In genomic region chr13:63032304-63032830, GRCm38 (mm10) we compare ENCODE assay signal across 14 mouse cellular contexts.
DNase-seq lines count a peak whose midpoint lies in the region; ATAC-seq and TF ChIP-seq lines count a peak whose summit lies in the region.
"Had no signal": no experiment of that assay in that cellular context is flagged by ENCODE, and none has a peak within 500 bp of the region (broad histone marks: within the 10 kb centered on the region; RNA-seq: fewer than 3 reads in every experiment).

No protein-coding gene starts in this region.

- no peak for ATAC-seq in forebrain, embryonic 13.5 days
- ATAC-seq in heart, embryonic 14.5 days (ENCODE audit: insufficient number of reproducible peaks, insufficient read depth, low FRiP score, low read depth): peak; percentile 66
- ATAC-seq in lung, embryonic 16.5 days (ENCODE audit: low read depth): no peak
- ATAC-seq in limb, embryonic 15.5 days (ENCODE audit: insufficient number of reproducible peaks, low FRiP score, low TSS enrichment, low read depth): peak; percentile 79
- no peak for ATAC-seq in lung, postnatal 0 days
- ATAC-seq: inflammation-experienced regulatory T-cells, adult 6 months had no signal

- no peak for TF ChIP-seq EP300 in lung, postnatal 0 days (IDR thresholded peaks at IDR 0.05)

- peak overlapping the region; percentile 15; the same call in 1 of the 2 replicates for H3K27ac ChIP-seq in forebrain, embryonic 13.5 days
- H3K27ac ChIP-seq in forebrain, embryonic 10.5 days: no peak overlapping the region
- H3K27ac ChIP-seq in heart, embryonic 14.5 days (replicated peaks in 1 of 2; ENCODE audit: control insufficient read depth in 1 of 2, insufficient read depth in 1 of 2, low read depth in 2 of 2, low read length in 2 of 2): peak overlapping the region; percentile 56 to 57; a peak in 2 of 4 replicates
- 0 out of 2 replicates have a peak overlapping the region, but pooled peaks have one; percentile 12 for H3K27ac ChIP-seq in lung, embryonic 16.5 days (ENCODE audit: low read length)
- peak overlapping the region; percentile 90 for H3K27ac ChIP-seq in limb, embryonic 15.5 days
- no peak overlapping the region for H3K27ac ChIP-seq in lung, postnatal 0 days (ENCODE audit: low read length)

- H3K9ac ChIP-seq in forebrain, embryonic 13.5 days: no peak overlapping the region
- H3K9ac ChIP-seq in heart, embryonic 14.5 days (ENCODE audit: low read length): no peak overlapping the region
- H3K9ac ChIP-seq in lung, embryonic 16.5 days (ENCODE audit: low read length): no peak overlapping the region
- no peak overlapping the region for H3K9ac ChIP-seq in limb, embryonic 15.5 days
- H3K9ac ChIP-seq in lung, postnatal 0 days (replicated peaks; ENCODE audit: low read depth): no peak overlapping the region
- H3K9ac ChIP-seq: lung, embryonic 14.5 days had no signal

- DNase-seq in forebrain, embryonic 10.5 days (ENCODE audit: extremely low spot score, low spot score): no peak
- DNase-seq in heart, postnatal 36 days: no peak
- DNase-seq in lung, postnatal 36 days: no peak
- no peak for DNase-seq in lung, postnatal 0 days (ENCODE audit: low spot score)
- DNase-seq: cerebellum, adult 8-10 months; liver; right cerebral cortex, adult 18-20 months had no signal

- no peak overlapping the region for H3K4me2 ChIP-seq in forebrain, embryonic 13.5 days
- H3K4me2 ChIP-seq in heart, embryonic 14.5 days (ENCODE audit: low read length): no peak overlapping the region
- no peak overlapping the region for H3K4me2 ChIP-seq in lung, embryonic 16.5 days (ENCODE audit: low read depth, low read length)
- H3K4me2 ChIP-seq in limb, embryonic 15.5 days: no peak overlapping the region
- no peak overlapping the region for H3K4me2 ChIP-seq in lung, postnatal 0 days (replicated peaks; ENCODE audit: low read depth, low read length)
- H3K4me2 ChIP-seq: lung, embryonic 14.5 days had no signal

- intact Hi-C loops in heart, postnatal 36 days (cut with DNase I): no loop called here

- TF ChIP-seq CTCF in lung, postnatal 0 days (IDR thresholded peaks at IDR 0.05): no peak

- peaks cover 21% of the 10 kb centered on the region for H3K4me1 ChIP-seq in forebrain, embryonic 13.5 days
- H3K4me1 ChIP-seq in forebrain, embryonic 10.5 days: peaks cover 5% of the 10 kb centered on the region
- H3K4me1 ChIP-seq in heart, embryonic 14.5 days (ENCODE audit: control insufficient read depth in 2 of 2, insufficient read depth in 2 of 2, low read length in 2 of 2): peaks cover 8 to 12% of the 10 kb centered on the region in 2 experiments
- peaks cover 7% of the 10 kb centered on the region; the same call in 1 of the 2 replicates for H3K4me1 ChIP-seq in lung, embryonic 16.5 days (replicated peaks; ENCODE audit: control insufficient read depth, insufficient read depth, low read length)
- H3K4me1 ChIP-seq in limb, embryonic 15.5 days: peaks cover 23% of the 10 kb centered on the region
- no peaks in the 10 kb centered on the region; the same call in 1 of the 2 replicates for H3K4me1 ChIP-seq in lung, postnatal 0 days (ENCODE audit: insufficient read depth, low read depth, low read length)

- WGBS in forebrain, embryonic 13.5 days: 80% methylated on average over 5 of the region's 5 CpGs
- WGBS in forebrain, embryonic 10.5 days: 92% methylated on average over 5 of the region's 5 CpGs
- WGBS in heart, embryonic 14.5 days: 76% methylated on average over 5 of the region's 5 CpGs
- 58% methylated on average over 5 of the region's 5 CpGs for WGBS in lung, embryonic 16.5 days
- 30% methylated on average over 5 of the region's 5 CpGs for WGBS in limb, embryonic 15.5 days
- WGBS in lung, postnatal 0 days: 67% methylated on average over 5 of the region's 5 CpGs

- no peaks in the 10 kb centered on the region for H3K9me3 ChIP-seq in forebrain, embryonic 13.5 days (replicated peaks)
- no peaks in the 10 kb centered on the region for H3K9me3 ChIP-seq in forebrain, embryonic 10.5 days
- no peaks in the 10 kb centered on the region for H3K9me3 ChIP-seq in heart, embryonic 14.5 days (ENCODE audit: control insufficient read depth, low read length)
- no peaks in the 10 kb centered on the region for H3K9me3 ChIP-seq in lung, embryonic 16.5 days (ENCODE audit: control insufficient read depth, low read length)
- H3K9me3 ChIP-seq in limb, embryonic 15.5 days: no peaks in the 10 kb centered on the region
- H3K9me3 ChIP-seq in lung, postnatal 0 days (ENCODE audit: low read length): no peaks in the 10 kb centered on the region
- H3K9me3 ChIP-seq: megakaryocyte, embryonic 14.5 days had no signal

- no peaks in the 10 kb centered on the region for H3K27me3 ChIP-seq in forebrain, embryonic 13.5 days
- no peaks in the 10 kb centered on the region for H3K27me3 ChIP-seq in forebrain, embryonic 10.5 days (ENCODE audit: poor library complexity, severe bottlenecking)
- H3K27me3 ChIP-seq in heart, embryonic 14.5 days (ENCODE audit: control insufficient read depth, insufficient read depth, low read length): no peaks in the 10 kb centered on the region
- H3K27me3 ChIP-seq in lung, embryonic 16.5 days (ENCODE audit: control insufficient read depth, insufficient read depth, low read depth, low read length): no peaks in the 10 kb centered on the region
- H3K27me3 ChIP-seq in limb, embryonic 15.5 days: no peaks in the 10 kb centered on the region
- H3K27me3 ChIP-seq in lung, postnatal 0 days (replicated peaks; ENCODE audit: insufficient read depth, low read length): no peaks in the 10 kb centered on the region
- H3K27me3 ChIP-seq: megakaryocyte, embryonic 14.5 days had no signal

- H3K4me3 ChIP-seq in forebrain, embryonic 13.5 days: no peak overlapping the region
- no peak overlapping the region for H3K4me3 ChIP-seq in forebrain, embryonic 10.5 days
- H3K4me3 ChIP-seq in heart, embryonic 14.5 days (ENCODE audit: control insufficient read depth in 1 of 2, insufficient read depth in 1 of 2, low read depth in 1 of 2, low read length in 2 of 2): no peak overlapping the region
- H3K4me3 ChIP-seq in lung, embryonic 16.5 days (ENCODE audit: low read length): no peak overlapping the region
- H3K4me3 ChIP-seq in limb, embryonic 15.5 days: no peak overlapping the region
- H3K4me3 ChIP-seq in lung, postnatal 0 days (ENCODE audit: low read depth, low read length): no peak overlapping the region
- H3K4me3 ChIP-seq: megakaryocyte, embryonic 14.5 days had no signal

- 0 out of 2 replicates have a peak, but pooled peaks cover 2% of the 10 kb centered on the region for H3K36me3 ChIP-seq in forebrain, embryonic 13.5 days (ENCODE audit: poor library complexity, severe bottlenecking)
- H3K36me3 ChIP-seq in forebrain, embryonic 10.5 days (replicated peaks): no peaks in the 10 kb centered on the region
- H3K36me3 ChIP-seq in heart, embryonic 14.5 days (ENCODE audit: control insufficient read depth, insufficient read depth, low read length): no peaks in the 10 kb centered on the region
- no peaks in the 10 kb centered on the region for H3K36me3 ChIP-seq in lung, embryonic 16.5 days (ENCODE audit: control insufficient read depth, insufficient read depth, low read length)
- no peaks in the 10 kb centered on the region for H3K36me3 ChIP-seq in limb, embryonic 15.5 days
- no peaks in the 10 kb centered on the region for H3K36me3 ChIP-seq in lung, postnatal 0 days (ENCODE audit: insufficient read depth, low read length)

Comparison
In these comparisons a context has a peak if more than half of its experiments do, and no peak if none do; other contexts are left out.
1. H3K27ac ChIP-seq: peak in forebrain, embryonic 13.5 days (single experiment), heart, embryonic 14.5 days (2 of 2), lung, embryonic 16.5 days (single experiment) and limb, embryonic 15.5 days (single experiment); none in forebrain, embryonic 10.5 days (single experiment) and lung, postnatal 0 days (single experiment).
2. ATAC-seq: peak in heart, embryonic 14.5 days (single experiment) and limb, embryonic 15.5 days (single experiment); none in forebrain, embryonic 13.5 days (single experiment), lung, embryonic 16.5 days (single experiment) and lung, postnatal 0 days (single experiment).